Mouse (Mus musculus): ENCODE measurements around the gene Rasgef1b.

DNA sequence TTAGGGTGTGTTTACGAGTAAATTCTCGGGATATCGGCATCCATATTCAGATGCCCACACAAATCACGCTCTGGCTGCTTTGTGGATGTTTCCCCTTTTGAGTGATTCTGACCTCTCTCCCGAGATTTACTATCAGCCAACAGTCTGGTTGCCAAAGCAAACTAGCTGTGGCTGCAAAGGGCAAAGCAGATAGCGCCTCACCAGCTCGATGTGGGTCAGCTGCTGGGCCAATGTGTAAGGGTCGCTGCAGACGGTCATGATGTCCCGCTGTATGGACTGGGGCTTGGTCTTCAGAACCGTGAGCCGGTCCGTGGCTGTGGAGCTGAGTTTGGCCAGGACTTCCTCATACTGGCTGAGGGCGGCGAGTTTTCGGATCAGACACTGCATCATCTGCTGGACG is 494.6 kb downstream of the Rasgef1b start:
- TF ChIP-seq CTCF (IDR thresholded peaks at IDR 0.05; ENCODE audit: low read depth, low read length): no peak
- no peak for TF ChIP-seq POLR2A (IDR thresholded peaks at IDR 0.05; ENCODE audit: extremely low read depth, insufficient read depth, low read length)

Data from liver, adult 2 months (tissue).